Mouse (Mus musculus): ENCODE measurements at regions not wholly inside any gene's neighbourhood (a gene's known extent, or its start where the extent isn't known, plus 50 kb on each side); places are given as distances from the start of the nearest gene placed in this dataset.

DNA sequence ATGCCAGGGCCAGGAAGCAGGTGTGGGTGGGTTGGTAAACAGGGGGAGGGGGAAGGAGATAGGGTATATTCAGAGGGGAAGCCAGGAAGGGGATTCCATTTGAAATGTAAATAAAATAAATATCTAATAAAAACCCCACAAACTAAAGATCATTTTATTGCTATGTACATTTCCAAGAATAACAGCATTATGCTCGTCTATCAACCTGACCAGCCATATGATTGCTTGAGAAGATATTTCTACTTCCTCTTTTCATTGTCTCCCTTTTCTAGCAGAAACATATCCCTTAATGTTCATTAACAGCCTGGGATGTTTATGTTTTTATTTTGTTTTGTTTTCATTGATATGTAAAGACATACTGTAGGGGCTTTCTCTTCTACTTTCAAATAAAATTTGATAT lies 202.6 kb downstream of the Slitrk5 start:
- Histone ChIP-seq H3K4me2 (ENCODE audit: low read length) (no peak overlapping the region), H3K4me3 (ENCODE audit: control insufficient read depth in 1 of 2, insufficient read depth in 1 of 2, low read depth in 1 of 2, low read length in 2 of 2) (no peak overlapping the region), H3K27me3 (ENCODE audit: control insufficient read depth, insufficient read depth, low read length) (no peaks in the 10 kb centered on the region), H3K9me3 (ENCODE audit: control insufficient read depth, low read length) (no peaks in the 10 kb centered on the region), H3K36me3 (ENCODE audit: control insufficient read depth, insufficient read depth, low read length) (no peaks in the 10 kb centered on the region), H3K9ac (ENCODE audit: low read length) (no peak overlapping the region), H3K4me1 (ENCODE audit: control insufficient read depth in 2 of 2, insufficient read depth in 2 of 2, low read length in 2 of 2) (no peaks in the 10 kb centered on the region), H3K27ac (replicated peaks in 1 of 2; ENCODE audit: control insufficient read depth in 1 of 2, insufficient read depth in 1 of 2, low read depth in 2 of 2, low read length in 2 of 2) (no peak overlapping the region)
- WGBS, result 76% methylated on average over 1 of the region's 1 CpGs
- ATAC-seq (ENCODE audit: insufficient number of reproducible peaks, insufficient read depth, low FRiP score, low read depth), result no peak

GRCm38 (mm10) chr14:111878033-111878432 lies 203.1 kb downstream of the Slitrk5 start:
- no peaks in the 10 kb centered on the region for H3K4me1 ChIP-seq (ENCODE audit: control insufficient read depth in 2 of 2, insufficient read depth in 2 of 2, low read length in 2 of 2)
- no peak for ATAC-seq (ENCODE audit: insufficient number of reproducible peaks, insufficient read depth, low FRiP score, low read depth)
- H3K4me3 ChIP-seq (ENCODE audit: control insufficient read depth in 1 of 2, insufficient read depth in 1 of 2, low read depth in 1 of 2, low read length in 2 of 2), result no peak overlapping the region
- 73% methylated on average over 2 of the region's 2 CpGs for WGBS
- H3K9ac ChIP-seq (ENCODE audit: low read length), result no peak overlapping the region
- no peaks in the 10 kb centered on the region for H3K36me3 ChIP-seq (ENCODE audit: control insufficient read depth, insufficient read depth, low read length)
- no peaks in the 10 kb centered on the region for H3K9me3 ChIP-seq (ENCODE audit: control insufficient read depth, low read length)
- H3K4me2 ChIP-seq (ENCODE audit: low read length), result no peak overlapping the region
- H3K27me3 ChIP-seq (ENCODE audit: control insufficient read depth, insufficient read depth, low read length), result no peaks in the 10 kb centered on the region
- no peak overlapping the region for H3K27ac ChIP-seq (replicated peaks in 1 of 2; ENCODE audit: control insufficient read depth in 1 of 2, insufficient read depth in 1 of 2, low read depth in 2 of 2, low read length in 2 of 2)

DNA sequence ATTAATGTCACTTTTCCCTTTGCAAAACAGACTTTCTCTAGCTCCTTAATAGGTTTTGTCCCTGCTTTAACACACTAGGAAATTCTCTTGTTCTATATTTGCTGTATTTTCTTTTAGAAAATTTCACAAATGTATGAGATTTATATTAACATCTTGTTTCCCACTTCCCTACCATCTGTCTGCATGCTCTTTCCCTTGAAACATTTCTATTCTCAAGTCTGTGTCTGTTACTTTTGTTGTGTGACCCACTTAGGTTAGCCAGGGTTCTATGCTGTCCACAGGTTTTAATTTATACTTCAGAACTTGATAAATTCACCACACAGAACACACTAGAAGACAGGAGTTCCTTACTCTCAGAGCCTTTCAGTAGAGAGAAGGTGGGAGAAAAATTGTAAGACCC lies 209.1 kb downstream of the Slitrk5 start:
- no peaks in the 10 kb centered on the region for H3K9me3 ChIP-seq (ENCODE audit: control insufficient read depth, low read length)
- H3K4me3 ChIP-seq (ENCODE audit: control insufficient read depth in 1 of 2, insufficient read depth in 1 of 2, low read depth in 1 of 2, low read length in 2 of 2), result no peak overlapping the region
- H3K4me2 ChIP-seq (ENCODE audit: low read length), result no peak overlapping the region
- ATAC-seq (ENCODE audit: insufficient number of reproducible peaks, insufficient read depth, low FRiP score, low read depth), result no peak
- no peak overlapping the region for H3K9ac ChIP-seq (ENCODE audit: low read length)
- H3K36me3 ChIP-seq (ENCODE audit: control insufficient read depth, insufficient read depth, low read length), result no peaks in the 10 kb centered on the region
- H3K27me3 ChIP-seq (ENCODE audit: control insufficient read depth, insufficient read depth, low read length), result no peaks in the 10 kb centered on the region
- no peak overlapping the region for H3K27ac ChIP-seq (replicated peaks in 1 of 2; ENCODE audit: control insufficient read depth in 1 of 2, insufficient read depth in 1 of 2, low read depth in 2 of 2, low read length in 2 of 2)
- peaks cover 2 to 11% of the 10 kb centered on the region in 2 experiments; a peak in 2 of 4 replicates for H3K4me1 ChIP-seq (ENCODE audit: control insufficient read depth in 2 of 2, insufficient read depth in 2 of 2, low read length in 2 of 2)

DNA sequence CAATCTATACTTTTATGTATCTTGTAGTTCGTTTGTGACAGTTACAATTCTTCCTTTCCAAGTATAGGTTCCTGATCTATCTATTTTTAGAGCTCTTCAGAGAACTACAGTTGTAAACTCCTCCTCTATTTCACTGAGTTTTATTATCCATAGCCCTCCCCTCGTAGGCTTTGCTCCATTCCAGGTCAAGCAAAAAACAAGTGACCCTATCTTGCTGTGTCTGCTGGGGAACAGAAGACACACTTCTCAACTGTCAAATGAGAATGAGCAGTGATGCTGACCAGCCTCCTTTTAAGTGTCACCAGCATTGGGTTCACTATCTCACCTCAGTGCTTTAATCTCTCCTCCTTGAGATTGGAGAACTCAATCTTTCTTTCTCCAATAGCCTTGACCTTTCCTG lies 212.8 kb downstream of the Slitrk5 start:
- peak overlapping the region; percentile 48 for H3K4me2 ChIP-seq (ENCODE audit: low read length)
- H3K27ac ChIP-seq (replicated peaks in 1 of 2; ENCODE audit: control insufficient read depth in 1 of 2, insufficient read depth in 1 of 2, low read depth in 2 of 2, low read length in 2 of 2), result peak overlapping the region; percentile 56 to 72; a peak in 3 of 4 replicates
- WGBS, result 19% methylated on average over 2 of the region's 2 CpGs
- peaks cover 6 to 14% of the 10 kb centered on the region in 2 experiments; a peak in 2 of 4 replicates for H3K4me1 ChIP-seq (ENCODE audit: control insufficient read depth in 2 of 2, insufficient read depth in 2 of 2, low read length in 2 of 2)
- H3K9ac ChIP-seq (ENCODE audit: low read length), result no peak overlapping the region
- H3K9me3 ChIP-seq (ENCODE audit: control insufficient read depth, low read length), result no peaks in the 10 kb centered on the region
- H3K27me3 ChIP-seq (ENCODE audit: control insufficient read depth, insufficient read depth, low read length), result no peaks in the 10 kb centered on the region
- no peak overlapping the region for H3K4me3 ChIP-seq (ENCODE audit: control insufficient read depth in 1 of 2, insufficient read depth in 1 of 2, low read depth in 1 of 2, low read length in 2 of 2)
- no peaks in the 10 kb centered on the region for H3K36me3 ChIP-seq (ENCODE audit: control insufficient read depth, insufficient read depth, low read length)
- peak; percentile 72; the same call in 1 of the 2 replicates for ATAC-seq (ENCODE audit: insufficient number of reproducible peaks, insufficient read depth, low FRiP score, low read depth)

DNA sequence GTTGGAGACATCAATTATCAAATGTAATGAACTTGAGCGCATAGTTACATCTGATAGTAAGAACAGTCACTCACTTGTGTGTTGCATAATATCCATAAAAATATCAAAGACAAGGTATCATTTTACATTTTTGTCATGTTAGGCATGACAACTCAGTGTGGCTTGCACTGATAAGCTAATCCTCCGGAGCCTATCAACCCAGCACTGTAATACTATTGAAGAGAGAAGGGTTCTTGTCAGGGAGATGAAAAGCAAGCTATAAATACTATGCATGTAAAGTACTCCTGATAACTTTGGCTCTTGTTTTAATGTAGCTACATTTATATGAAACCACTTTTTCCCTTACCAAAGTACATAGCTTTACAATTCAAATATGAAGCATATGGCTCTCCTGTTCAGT lies 213.9 kb downstream of the Slitrk5 start:
- WGBS, result 28% methylated on average over 2 of the region's 2 CpGs

More for the DNA sequence above, 213.9 kb downstream of the Slitrk5 start:
- H3K4me3 ChIP-seq (ENCODE audit: control insufficient read depth in 1 of 2, insufficient read depth in 1 of 2, low read depth in 1 of 2, low read length in 2 of 2), result no peak overlapping the region
- peaks cover 6 to 14% of the 10 kb centered on the region in 2 experiments; a peak in 2 of 4 replicates for H3K4me1 ChIP-seq (ENCODE audit: control insufficient read depth in 2 of 2, insufficient read depth in 2 of 2, low read length in 2 of 2)
- no peaks in the 10 kb centered on the region for H3K27me3 ChIP-seq (ENCODE audit: control insufficient read depth, insufficient read depth, low read length)
- no peak overlapping the region; the same call in 1 of the 2 replicates for H3K4me2 ChIP-seq (ENCODE audit: low read length)
- no peak overlapping the region for H3K9ac ChIP-seq (ENCODE audit: low read length)
- H3K36me3 ChIP-seq (ENCODE audit: control insufficient read depth, insufficient read depth, low read length), result no peaks in the 10 kb centered on the region
- ATAC-seq (ENCODE audit: insufficient number of reproducible peaks, insufficient read depth, low FRiP score, low read depth), result no peak
- no peak overlapping the region for H3K27ac ChIP-seq (replicated peaks in 1 of 2; ENCODE audit: control insufficient read depth in 1 of 2, insufficient read depth in 1 of 2, low read depth in 2 of 2, low read length in 2 of 2)
- H3K9me3 ChIP-seq (ENCODE audit: control insufficient read depth, low read length), result no peaks in the 10 kb centered on the region
